8 mouse cellular contexts compared by ENCODE assay signal in the genomic region with DNA sequence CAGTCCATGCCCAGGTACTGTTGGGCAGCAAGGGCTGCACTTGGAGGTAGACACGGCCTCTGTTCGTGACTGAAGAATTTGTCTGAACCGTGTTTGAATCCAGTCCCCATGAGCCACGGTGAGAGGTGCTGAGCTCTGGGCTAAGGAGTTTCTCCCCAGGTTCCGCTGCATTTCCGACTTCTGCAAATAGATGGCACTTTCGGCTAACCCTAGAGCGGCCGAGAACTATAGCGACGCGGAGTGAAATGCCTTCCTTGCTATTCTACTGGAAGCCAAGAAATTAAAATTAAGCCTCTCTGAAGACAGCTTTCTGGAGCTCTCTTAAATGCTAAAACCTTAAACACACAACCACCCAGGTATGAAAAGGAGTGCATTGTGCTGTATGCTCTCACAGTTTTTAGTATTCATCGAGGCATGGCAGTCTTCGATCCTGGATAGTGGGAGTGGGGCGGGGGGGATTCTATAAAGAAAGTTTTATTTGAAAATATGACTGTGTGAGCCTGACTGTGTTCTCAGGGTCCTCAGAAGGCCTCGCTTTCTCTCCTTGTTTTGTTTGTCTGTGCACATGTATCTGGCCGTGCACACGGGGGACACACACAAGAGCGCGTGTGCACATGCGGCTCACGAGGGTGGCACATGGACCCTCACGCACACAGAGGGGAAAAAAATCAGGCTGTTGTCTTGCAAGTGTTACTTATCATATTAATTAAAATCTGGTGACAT.
A peak's percentile ranks its signal among the peaks of the same experiment; 100 is the strongest.
DNase-seq lines count a peak whose midpoint lies in the region.

No protein-coding gene starts in this region.

- DNase-seq in A20 (ENCODE audit: low read depth, low spot score), result peak; percentile 21
- peak; percentile 42 for DNase-seq in Muller cell, postnatal 12 days (ENCODE audit: inconsistent ontology term)
- DNase-seq in cerebellum, postnatal 36 days, result peak; percentile 34 to 46
- DNase-seq in gastrocnemius, postnatal 14 days, result peak; percentile 34
- DNase-seq in layer of hippocampus, adult 8-10 months (ENCODE audit: low spot score in 2 of 2), result peak; percentile 27 to 64
- DNase-seq in lung, postnatal 4 days, result peak; percentile 44 to 76
- DNase-seq in right cerebral cortex, postnatal 25 days, result peak; percentile 71
- DNase-seq in T-cell, adult 2 months (ENCODE audit: low spot score), result no peak

- intact Hi-C loops in gastrocnemius, postnatal 14 days (cut with DNase I; ENCODE audit: low total_unique reads), result loop anchor here (5.0 kb wide), 1 partner anchor 562 kb away; no protein-coding TSS in a partner anchor
